Mouse (Mus musculus) liver, embryonic 14.5 days (tissue): Measurements from ENCODE around the gene Dctn2. TPM values are rescaled to one million over a fixed set of nuclear protein-coding genes. Genes with fewer than 3 reads are reported as not detected.
A peak's percentile ranks its signal among the peaks of the same experiment; 100 is the strongest.

Source experiments
- ATAC-seq: fragments of 200-750 bp; cut with Nextera tagmentation; 2 replicates; pipeline ENCODE4 v1.8.0; 2017; ENCODE audit warnings: moderate number of reproducible peaks, mild to moderate bottlenecking, moderate library complexity; ENCODE audit not compliant: insufficient read depth
- DNase-seq, 3 experiments: peaks; one replicate each; pipeline ENCODE4 v3.0.0-alpha.2; 2012 to 2013; ENCODE audit warnings: low read depth in 3 of 3, low spot score in 3 of 3
- H3K27ac ChIP-seq: fragments of 300-500 bp; sonication (generic); 2 replicates; pipeline ENCODE4 v1.5.1; 2014; ENCODE audit warnings: moderate library complexity, mild to moderate bottlenecking, control low read depth, inconsistent platforms
- H3K27me3 ChIP-seq: fragments of 300-500 bp; sonication (generic); 2 replicates; pipeline ENCODE4 v1.6.1; 2014; ENCODE audit warnings: mild to moderate bottlenecking, low read length, moderate library complexity; ENCODE audit not compliant: control insufficient read depth, insufficient read depth
- H3K36me3 ChIP-seq: fragments of 300-500 bp; sonication (generic); replicated peaks from 2 replicates; pipeline ENCODE4 v1.6.1; 2014; ENCODE audit warnings: low read depth; ENCODE audit not compliant: control insufficient read depth, insufficient read depth
- H3K4me1 ChIP-seq, 2 experiments: fragments of 200-500 bp in 1 of 2; fragments of 300-500 bp in 1 of 2; sonication (generic) in 1 of 2; replicated peaks; 2 replicates each; pipeline ENCODE4 v1.6.1; 2012 to 2014; ENCODE audit warnings: antibody characterized with exemption in 1 of 2, inconsistent platforms in 1 of 2, low read length in 1 of 2; ENCODE audit not compliant: control insufficient read depth in 2 of 2, insufficient read depth in 2 of 2
- H3K4me2 ChIP-seq: fragments of 300-500 bp; sonication (generic); 2 replicates; pipeline ENCODE4 v1.6.1; 2014; ENCODE audit warnings: low read depth, mild to moderate bottlenecking, control low read depth, moderate library complexity
- H3K4me3 ChIP-seq, 2 experiments: fragments of 200-500 bp in 1 of 2; fragments of 300-500 bp in 1 of 2; sonication (generic) in 1 of 2; 2 replicates each; pipeline ENCODE4 v1.5.1; 2012 to 2014; ENCODE audit warnings: low read depth in 2 of 2, low read length in 2 of 2, mild to moderate bottlenecking in 2 of 2, control low read depth in 1 of 2, inconsistent platforms in 1 of 2, moderate library complexity in 1 of 2; ENCODE audit not compliant: insufficient read depth in 1 of 2
- H3K9ac ChIP-seq: fragments of 300-500 bp; sonication (generic); replicated peaks from 2 replicates; pipeline ENCODE4 v1.6.1; 2014; ENCODE audit warnings: mild to moderate bottlenecking, control low read depth, moderate library complexity
- H3K9me3 ChIP-seq: fragments of 300-500 bp; sonication (generic); 2 replicates; pipeline ENCODE4 v1.6.1; 2016; ENCODE audit warnings: low read length, mixed read lengths; ENCODE audit not compliant: control insufficient read depth
- CTCF ChIP-seq: IDR thresholded peaks from 2 replicates; pipeline ENCODE4 v1.5.1; 2016; ENCODE audit warnings: antibody characterized with exemption, low read depth, control low read depth
- EP300 ChIP-seq: IDR thresholded peaks from 2 replicates; pipeline ENCODE4 v1.6.1; 2016; ENCODE audit warnings: antibody characterized with exemption, low read depth
- WGBS: fragments of 180-500 bp; shearing (Covaris S2); extraction: QIAGEN DNeasy Blood & Tissue Kit; methylation state at CpG from one replicate; pipeline ENCODE4 v1.1.7; 2014; ENCODE audit not compliant: insufficient replicate concordance; 5-methylcytosine and 5-hydroxymethylcytosine counted together
- polyA plus RNA-seq, 2 experiments: library from polyadenylated mRNA; depleted of rRNA in 1 of 2; stranded (reverse) in 1 of 2; unstranded in 1 of 2; fragments of >200 nt; fragmentation: Nextera tagmentation in 1 of 2; extraction: Ambion mirVana in 1 of 2; gene quantifications; 2 replicates each; pipeline versions ENCODE4 v1.2.1 to v1.2.3; 2012 to 2014

Dctn2 gene
- polyA plus RNA-seq, 2 experiments: 58.7 to 59.2 TPM

- no peak overlapping the region for H3K4me3 ChIP-seq
- no peaks in the 10 kb centered on the region for H3K36me3 ChIP-seq
- no peak overlapping the region for H3K9ac ChIP-seq
- no peak overlapping the region for H3K4me2 ChIP-seq
- H3K27ac ChIP-seq: no peak overlapping the region
- ATAC-seq (no peak), DNase-seq (no peak)
- H3K4me1 ChIP-seq: peaks cover 3 to 21% of the 10 kb centered on the region in 2 experiments
- WGBS: 73% methylated on average over 7 of the region's 7 CpGs
- no peaks in the 10 kb centered on the region for H3K9me3 ChIP-seq
- TF ChIP-seq CTCF: no peak
- no peak for TF ChIP-seq EP300
- H3K27me3 ChIP-seq: no peaks in the 10 kb centered on the region
Observed at GRCm38 (mm10) chr10:127319969-127320368, 53.8 kb downstream of the Dctn2 start.

GRCm38 (mm10) chr10:127321621-127322020, 55.5 kb downstream of the Dctn2 start, which contains the start of gene Arhgap9:
Gene Arhgap9, plus strand, starts transcription at chr10:127321964.
- Histone ChIP-seq H3K4me1 (peaks cover 11 to 27% of the 10 kb centered on the region in 2 experiments), H3K9me3 (no peaks in the 10 kb centered on the region), H3K9ac (no peak within 1 kb of the TSS), H3K27ac (no peak within 1 kb of the TSS), H3K4me3 (no peak within 1 kb of the TSS), H3K27me3 (peaks cover 9% of the 10 kb centered on the region; the same call in 1 of the 2 replicates), H3K36me3 (no peaks in the 10 kb centered on the region), H3K4me2 (peak within 1 kb of the TSS; percentile 44)
- 51% methylated on average over 3 of the region's 3 CpGs for WGBS
- ATAC-seq (no peak), DNase-seq (no peak)
- TF ChIP-seq CTCF (no peak), EP300 (no peak)

- ATAC-seq: no peak
- peaks cover 11% of the 10 kb centered on the region; the same call in 1 of the 2 replicates for H3K27me3 ChIP-seq
- 71% methylated on average over 13 of the region's 13 CpGs for WGBS
- TF ChIP-seq EP300: no peak
- no peak for TF ChIP-seq CTCF
- no peak for DNase-seq
- H3K4me1 ChIP-seq: peaks cover 11 to 25% of the 10 kb centered on the region in 2 experiments
- no peak overlapping the region for H3K4me3 ChIP-seq
- H3K9ac ChIP-seq: no peak overlapping the region
- H3K36me3 ChIP-seq: no peaks in the 10 kb centered on the region
- H3K9me3 ChIP-seq: no peaks in the 10 kb centered on the region
- H3K4me2 ChIP-seq: no peak overlapping the region
- H3K27ac ChIP-seq: no peak overlapping the region
Observed at GRCm38 (mm10) chr10:127322178-127322577, 56.0 kb downstream of the Dctn2 start.

- peaks cover 11 to 20% of the 10 kb centered on the region in 2 experiments for H3K4me1 ChIP-seq
- no peak for TF ChIP-seq EP300
- no peak for TF ChIP-seq CTCF
Observed at GRCm38 (mm10) chr10:127322669-127323068, 56.5 kb downstream of the Dctn2 start.

GRCm38 (mm10) chr10:127323131-127323855, 57.1 kb downstream of the Dctn2 start:
- Histone ChIP-seq H3K4me1 (peaks cover 11 to 14% of the 10 kb centered on the region in 2 experiments), H3K27ac (no peak overlapping the region), H3K9me3 (no peaks in the 10 kb centered on the region), H3K27me3 (peaks cover 11% of the 10 kb centered on the region; the same call in 1 of the 2 replicates), H3K4me2 (peak overlapping the region; percentile 44), H3K4me3 (peak overlapping the region; percentile 14 to 34; a peak in 3 of 4 replicates), H3K9ac (no peak overlapping the region), H3K36me3 (no peaks in the 10 kb centered on the region)
- TF ChIP-seq CTCF: no peak
- ATAC-seq (no peak), DNase-seq (no peak)
- WGBS: 16% methylated on average over 17 of the region's 17 CpGs

More at GRCm38 (mm10) chr10:127322669-127323068, 56.5 kb downstream of the Dctn2 start:
- Histone ChIP-seq H3K27ac (no peak overlapping the region), H3K27me3 (peaks cover 11% of the 10 kb centered on the region; the same call in 1 of the 2 replicates), H3K4me2 (peak overlapping the region; percentile 44), H3K4me3 (0 out of 4 replicates have a peak overlapping the region, but pooled peaks of 1 of the 2 experiments have one; percentile 4), H3K9me3 (no peaks in the 10 kb centered on the region), H3K9ac (no peak overlapping the region), H3K36me3 (no peaks in the 10 kb centered on the region)
- DNase-seq (no peak), ATAC-seq (no peak)
- 59% methylated on average over 4 of the region's 4 CpGs for WGBS
